ENCODE assay signal across 8 mouse cellular contexts in genomic region chr16:92313953-92314741, GRCm38 (mm10). TPM values are rescaled to one million over a fixed set of nuclear protein-coding genes. Genes with fewer than 3 reads are reported as not detected.
DNase-seq lines count a peak whose midpoint lies in the region.

No protein-coding gene starts in this region.

- 0 out of 2 replicates have a peak overlapping the region, but pooled peaks have one; percentile 35 for H3K27ac ChIP-seq in forebrain, embryonic 10.5 days
- H3K27ac ChIP-seq in hindbrain, embryonic 10.5 days: peak overlapping the region; percentile 35; the same call in 1 of the 2 replicates

- peaks cover 10% of the 10 kb centered on the region for H3K4me1 ChIP-seq in forebrain, embryonic 10.5 days
- peaks cover 19% of the 10 kb centered on the region for H3K4me1 ChIP-seq in hindbrain, embryonic 10.5 days (replicated peaks)

- H3K36me3 ChIP-seq in forebrain, embryonic 10.5 days (replicated peaks): peaks cover 38% of the 10 kb centered on the region
- peaks cover 45% of the 10 kb centered on the region for H3K36me3 ChIP-seq in hindbrain, embryonic 10.5 days

- peak; percentile 29 for DNase-seq in gastrocnemius, adult 18-20 months (ENCODE audit: low spot score)
- DNase-seq in gastrocnemius, postnatal 36 days: no peak
- DNase-seq in c-Kit-positive CD71-positive TER-119-negative erythroid progenitor cells, embryonic 14.5 days (ENCODE audit: low read depth): peak; percentile 40
- peak; percentile 48 for DNase-seq in forebrain, embryonic 10.5 days (ENCODE audit: extremely low spot score, low spot score)
- DNase-seq in hindbrain, embryonic 10.5 days (ENCODE audit: low spot score): peak; percentile 60
- peak; percentile 18 for DNase-seq in left cerebral cortex, adult 11 months (ENCODE audit: low spot score)
- DNase-seq in lung, postnatal 36 days: peak; percentile 37
- peak; percentile 34 for DNase-seq in right cerebral cortex, postnatal 14 days

- WGBS in forebrain, embryonic 10.5 days: 47% methylated on average over 13 of the region's 13 CpGs
- WGBS in hindbrain, embryonic 10.5 days: 50% methylated on average over 13 of the region's 13 CpGs

- H3K9me3 ChIP-seq in forebrain, embryonic 10.5 days: peaks cover 5% of the 10 kb centered on the region; the same call in 1 of the 2 replicates
- no peaks in the 10 kb centered on the region for H3K9me3 ChIP-seq in hindbrain, embryonic 10.5 days

- H3K27me3 ChIP-seq in forebrain, embryonic 10.5 days (ENCODE audit: poor library complexity, severe bottlenecking): no peaks in the 10 kb centered on the region
- no peaks in the 10 kb centered on the region for H3K27me3 ChIP-seq in hindbrain, embryonic 10.5 days (ENCODE audit: insufficient read depth, poor library complexity, severe bottlenecking)

- no peak overlapping the region for H3K4me3 ChIP-seq in forebrain, embryonic 10.5 days
- H3K4me3 ChIP-seq in hindbrain, embryonic 10.5 days: no peak overlapping the region

- intact Hi-C loops in gastrocnemius, postnatal 36 days (cut with DNase I): no loop called here

RNA-seq across cellular contexts. Expression of gene Fam243, which starts 7.1 kb away (rescaled TPM):
- total RNA-seq in gastrocnemius, adult 18-20 months (2021): not detected
- not detected for total RNA-seq in gastrocnemius, postnatal 36 days (2021)
- polyA plus RNA-seq in forebrain, embryonic 10.5 days (2016; fragmentation: Nextera tagmentation; extraction: Ambion mirVana): not detected in 2 replicates
- polyA plus RNA-seq in hindbrain, embryonic 10.5 days (2016; fragmentation: Nextera tagmentation; extraction: Ambion mirVana): not detected in 2 replicates

RNA-seq across cellular contexts. Expression of gene Smim11, which starts 13.1 kb away (rescaled TPM):
- 10 to 100 TPM; 72.4 to 76.2 TPM for total RNA-seq in gastrocnemius, adult 18-20 months (2021)
- 10 to 100 TPM; 52.2 to 67.4 TPM for total RNA-seq in gastrocnemius, postnatal 36 days (2021)
- polyA plus RNA-seq in forebrain, embryonic 10.5 days (2016; fragmentation: Nextera tagmentation; extraction: Ambion mirVana): 120 and 125 TPM in 2 replicates
- polyA plus RNA-seq in hindbrain, embryonic 10.5 days (2016; fragmentation: Nextera tagmentation; extraction: Ambion mirVana): 131 and 136 TPM in 2 replicates

RNA-seq across cellular contexts. Expression of gene Kcne2, which starts 22.0 kb away (rescaled TPM):
- total RNA-seq in gastrocnemius, adult 18-20 months (2021): not detected
- total RNA-seq in gastrocnemius, postnatal 36 days (2021): not detected
- polyA plus RNA-seq in forebrain, embryonic 10.5 days (2016; fragmentation: Nextera tagmentation; extraction: Ambion mirVana): 0.16 and 0.18 TPM in 2 replicates
- polyA plus RNA-seq in hindbrain, embryonic 10.5 days (2016; fragmentation: Nextera tagmentation; extraction: Ambion mirVana): 1.4 and 13.1 TPM in 2 replicates

RNA-seq across cellular contexts. Expression of gene Kcne1, which starts 45.1 kb away (rescaled TPM):
- total RNA-seq in gastrocnemius, adult 18-20 months (2021): not detected
- not detected for total RNA-seq in gastrocnemius, postnatal 36 days (2021)
- 0.12 and 0.41 TPM in 2 replicates for polyA plus RNA-seq in forebrain, embryonic 10.5 days (2016; fragmentation: Nextera tagmentation; extraction: Ambion mirVana)
- 1.0 and 1.3 TPM in 2 replicates for polyA plus RNA-seq in hindbrain, embryonic 10.5 days (2016; fragmentation: Nextera tagmentation; extraction: Ambion mirVana)

Comparison
In these comparisons a context has a peak if more than half of its experiments do, and no peak if none do; other contexts are left out.
1. DNase-seq: peak in gastrocnemius, adult 18-20 months (single experiment), c-Kit-positive CD71-positive TER-119-negative erythroid progenitor cells, embryonic 14.5 days (single experiment), forebrain, embryonic 10.5 days (single experiment), hindbrain, embryonic 10.5 days (single experiment), left cerebral cortex, adult 11 months (single experiment), lung, postnatal 36 days (single experiment) and right cerebral cortex, postnatal 14 days (single experiment); none in gastrocnemius, postnatal 36 days (0 of 2).